Comparison of ENCODE assay signal across 11 mouse cellular contexts in the genomic region with DNA sequence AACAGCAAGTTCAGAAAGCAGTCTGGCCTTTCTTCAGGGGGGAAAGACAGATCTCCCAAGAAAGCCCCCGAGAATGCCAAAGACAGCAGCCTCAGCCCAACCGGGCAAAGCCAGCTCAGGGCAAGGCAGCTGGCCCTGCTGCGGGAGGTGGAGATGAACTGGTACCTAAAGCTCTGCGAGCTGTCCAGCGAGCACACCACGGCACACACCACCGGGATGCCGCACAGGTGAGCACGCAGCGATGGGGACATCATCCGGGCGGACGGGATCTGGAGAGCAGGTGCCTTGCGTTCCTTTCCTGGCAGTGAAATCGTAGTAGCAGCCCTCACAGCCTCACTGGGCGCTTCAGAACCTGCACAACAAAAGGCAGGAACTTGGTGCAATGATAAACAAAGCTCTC.
DNase-seq lines count a peak whose midpoint lies in the region; ATAC-seq and TF ChIP-seq lines count a peak whose summit lies in the region.
"Had no signal": no experiment of that assay in that cellular context is flagged by ENCODE, and none has a peak within 500 bp of the region (broad histone marks: within the 10 kb centered on the region; RNA-seq: fewer than 3 reads in every experiment).

No protein-coding gene starts in this region.

- TF ChIP-seq POLR2A in thymus, adult 2 months (IDR thresholded peaks at IDR 0.05; ENCODE audit: control insufficient read depth, extremely low read depth, insufficient read depth, low read length, poor library complexity), result no peak

- H3K36me3 ChIP-seq in heart, embryonic 15.5 days, result no peaks in the 10 kb centered on the region
- no peaks in the 10 kb centered on the region for H3K36me3 ChIP-seq in E14TG2a.4 (ENCODE audit: insufficient read depth, low read length)
- no peaks in the 10 kb centered on the region for H3K36me3 ChIP-seq in limb, embryonic 10.5 days
- no peaks in the 10 kb centered on the region for H3K36me3 ChIP-seq in thymus, adult 2 months (ENCODE audit: control insufficient read depth, insufficient read depth, low read length)
- H3K36me3 ChIP-seq: G1E; liver, embryonic 15.5 days had no signal

- no peak overlapping the region for H3K4me3 ChIP-seq in heart, embryonic 15.5 days
- H3K4me3 ChIP-seq in E14TG2a.4 (replicated peaks; ENCODE audit: low read length), result peak overlapping the region; percentile 46; the same call in 1 of the 2 replicates
- peak overlapping the region; percentile 21 for H3K4me3 ChIP-seq in limb, embryonic 10.5 days
- H3K4me3 ChIP-seq in thymus, adult 2 months (ENCODE audit: control insufficient read depth, insufficient read depth, low read length), result no peak overlapping the region
- H3K4me3 ChIP-seq: erythroblast, embryonic 14.5 days; liver, embryonic 15.5 days had no signal

- H3K27me3 ChIP-seq in heart, embryonic 15.5 days, result peaks cover 12% of the 10 kb centered on the region
- no peaks in the 10 kb centered on the region for H3K27me3 ChIP-seq in E14TG2a.4 (ENCODE audit: insufficient read depth, low read length)
- H3K27me3 ChIP-seq in limb, embryonic 10.5 days (ENCODE audit: low read depth, poor library complexity, severe bottlenecking), result peaks cover 32% of the 10 kb centered on the region
- no peaks in the 10 kb centered on the region for H3K27me3 ChIP-seq in thymus, adult 2 months (ENCODE audit: control insufficient read depth, insufficient read depth, low read length)
- H3K27me3 ChIP-seq: liver, embryonic 15.5 days had no signal

- H3K27ac ChIP-seq in heart, embryonic 15.5 days, result no peak overlapping the region
- no peak overlapping the region for H3K27ac ChIP-seq in limb, embryonic 10.5 days
- H3K27ac ChIP-seq in thymus, adult 2 months (ENCODE audit: control insufficient read depth, insufficient read depth, low read length), result no peak overlapping the region
- H3K27ac ChIP-seq: liver, embryonic 15.5 days had no signal

- no peak for ATAC-seq in heart, embryonic 15.5 days (replicated peaks; ENCODE audit: insufficient number of reproducible peaks, insufficient read depth, low FRiP score, low read depth)

- no peaks in the 10 kb centered on the region for H3K9me3 ChIP-seq in heart, embryonic 15.5 days (replicated peaks)
- no peaks in the 10 kb centered on the region for H3K9me3 ChIP-seq in E14TG2a.4 (ENCODE audit: low read length)
- no peaks in the 10 kb centered on the region for H3K9me3 ChIP-seq in limb, embryonic 10.5 days (replicated peaks)
- H3K9me3 ChIP-seq: G1E; liver, embryonic 15.5 days had no signal

- WGBS in heart, embryonic 15.5 days, result 18% methylated on average over 16 of the region's 16 CpGs
- WGBS in limb, embryonic 10.5 days, result 17% methylated on average over 16 of the region's 16 CpGs
- WGBS in thymus, adult 2 months, result 24% methylated on average over 16 of the region's 16 CpGs

- DNase-seq in heart, postnatal 10 days, result no peak
- DNase-seq in embryo, embryonic 11 days, result peak; percentile 10
- peak; percentile 31 for DNase-seq in limb, embryonic 10.5 days (ENCODE audit: low spot score)
- no peak for DNase-seq in thymus, adult 2 months
- no peak for DNase-seq in spleen, adult 18-20 months
- DNase-seq in left cerebral cortex, postnatal 25 days (ENCODE audit: low spot score in 2 of 2), result no peak

- no peak for TF ChIP-seq CTCF in E14TG2a.4 (conservative IDR thresholded peaks at IDR 0.05; ENCODE audit: low read length)
- no peak for TF ChIP-seq CTCF in thymus, adult 2 months (IDR thresholded peaks at IDR 0.05; ENCODE audit: borderline replicate concordance, control insufficient read depth, extremely low read depth, insufficient read depth, low read length, poor library complexity)

- peak overlapping the region; percentile 18; the same call in 1 of the 2 replicates for H3K4me2 ChIP-seq in heart, embryonic 15.5 days
- H3K4me2 ChIP-seq: liver, embryonic 15.5 days had no signal

- no peak overlapping the region for H3K9ac ChIP-seq in heart, embryonic 15.5 days
- H3K9ac ChIP-seq: liver, embryonic 15.5 days had no signal

- peaks cover 5% of the 10 kb centered on the region; the same call in 1 of the 2 replicates for H3K4me1 ChIP-seq in heart, embryonic 15.5 days (replicated peaks)
- 0 out of 2 replicates have a peak, but pooled peaks cover 6% of the 10 kb centered on the region for H3K4me1 ChIP-seq in E14TG2a.4 (replicated peaks; ENCODE audit: low read depth, low read length)
- peaks cover 6% of the 10 kb centered on the region for H3K4me1 ChIP-seq in limb, embryonic 10.5 days
- H3K4me1 ChIP-seq in thymus, adult 2 months (replicated peaks; ENCODE audit: control insufficient read depth, insufficient read depth, low read length), result no peaks in the 10 kb centered on the region
- H3K4me1 ChIP-seq: liver, embryonic 15.5 days had no signal

- intact Hi-C loops in heart, postnatal 10 days (cut with DNase I), result no loop called here
- intact Hi-C loops in left cerebral cortex, postnatal 25 days (cut with DNase I), result no loop called here

Comparison
In these comparisons a context has a peak if more than half of its experiments do, and no peak if none do; other contexts are left out.
1. H3K4me3 ChIP-seq: peak in E14TG2a.4 (single experiment) and limb, embryonic 10.5 days (single experiment); none in heart, embryonic 15.5 days (single experiment) and thymus, adult 2 months (single experiment).
2. DNase-seq: peak in embryo, embryonic 11 days (single experiment) and limb, embryonic 10.5 days (single experiment); none in heart, postnatal 10 days (0 of 2), thymus, adult 2 months (single experiment), spleen, adult 18-20 months (0 of 2) and left cerebral cortex, postnatal 25 days (0 of 2).